Mouse (Mus musculus) embryonic fibroblast, embryonic 13.5 days (primary cell): Measurements from ENCODE around the gene Tmem267.

Experiments
- CTCF ChIP-seq: IDR thresholded peaks from 2 replicates; pipeline ENCODE4 v1.5.1; 2011; ENCODE audit warnings: mild to moderate bottlenecking, control low read depth, low read length, moderate library complexity, borderline replicate concordance; ENCODE audit not compliant: insufficient read depth
- POLR2A ChIP-seq: IDR thresholded peaks from 2 replicates; pipeline ENCODE4 v1.6.1; 2011; ENCODE audit warnings: low read depth, mild to moderate bottlenecking, control low read depth, low read length, moderate library complexity

GRCm38 (mm10) chr13:119639302-119639701 lies 151.5 kb downstream of the Tmem267 start:
- TF ChIP-seq CTCF = no peak
- TF ChIP-seq POLR2A = no peak
